Mouse (Mus musculus): Measurements from ENCODE around the gene Fthl17e.
"Not testable (repeated sequence)": the region's sequence is repeated elsewhere in the genome, so short reads cannot be mapped to it uniquely, and the experiment has no call there.

GRCm38 (mm10) chrX:9062715-9063114 is 29.4 kb downstream of the Fthl17e start, which contains the start of gene Fthl17f:
- TF ChIP-seq CTCF, EP300 (IDR thresholded peaks at IDR 0.05; ENCODE audit: low read depth): not testable (repeated sequence)

Measured in heart, postnatal 0 days (tissue).